Mouse (Mus musculus) brain, embryonic 14.5 days (tissue): ENCODE results near the gene Ifi27.

ENCODE experiments used
- CTCF ChIP-seq: fragments of 200-500 bp; IDR thresholded peaks from 2 replicates; pipeline ENCODE4 v1.5.1; 2012; ENCODE audit warnings: inconsistent platforms, mild to moderate bottlenecking, moderate library complexity, borderline replicate concordance; ENCODE audit not compliant: insufficient read depth, insufficient read length; ENCODE audit errors: extremely low read depth
- POLR2A ChIP-seq: fragments of 200-500 bp; IDR thresholded peaks from 2 replicates; pipeline ENCODE4 v1.6.1; 2012; ENCODE audit warnings: mild to moderate bottlenecking, inconsistent platforms, borderline replicate concordance; ENCODE audit not compliant: poor library complexity, insufficient read depth, insufficient read length, severe bottlenecking; ENCODE audit errors: extremely low read depth

DNA sequence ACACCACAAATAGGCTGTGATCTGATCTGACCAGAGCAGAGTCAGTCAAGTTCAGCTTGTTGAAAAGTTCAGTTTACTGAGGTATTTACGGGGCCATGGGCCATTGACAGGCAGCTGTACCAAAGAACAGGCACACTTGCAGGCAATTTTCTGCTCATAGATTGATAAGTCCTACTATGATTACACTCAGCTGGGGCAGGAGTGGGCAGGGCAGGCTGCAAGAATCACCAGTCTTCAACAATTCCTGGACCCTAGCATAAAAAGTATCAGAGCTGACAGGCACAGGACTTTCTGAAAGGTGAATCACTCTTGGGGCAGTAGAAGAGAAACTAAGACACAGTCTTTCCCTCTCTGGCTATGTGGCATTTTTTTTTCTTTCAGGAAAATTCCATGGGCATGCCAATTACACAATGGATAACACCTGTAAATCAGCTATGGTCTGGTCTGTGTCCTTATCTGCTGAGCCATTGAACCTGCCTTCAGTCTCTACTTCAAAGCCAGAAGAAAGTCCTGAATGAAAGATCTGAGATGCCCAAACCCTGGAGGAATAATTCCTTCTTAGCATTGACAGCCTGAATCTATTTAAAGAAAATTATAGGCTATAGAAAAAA lies 42.9 kb downstream of the Ifi27 start:
- TF ChIP-seq CTCF (no peak), POLR2A (no peak)
